Mouse (Mus musculus): ENCODE data around the gene Zik1.

The Zik1 gene

GRCm38 (mm10) chr7:10494786-10495521 lies at the start of gene Zik1:
Gene Zik1 (minus strand): TSS chr7:10495394.
- DNase-seq (ENCODE audit: low read depth) = peak; percentile 49

- DNase-seq (ENCODE audit: low read depth) = no peak
These were observed 384 bp upstream of the Zik1 start for GRCm38 (mm10) chr7:10495578-10495977.

- DNase-seq (ENCODE audit: low read depth) = no peak
These were observed 14.5 kb downstream of the Zik1 start for GRCm38 (mm10) chr7:10480588-10481233.

- no peak for DNase-seq (ENCODE audit: low read depth)
These were observed 15.4 kb downstream of the Zik1 start for GRCm38 (mm10) chr7:10479813-10480212.

GRCm38 (mm10) chr7:10458166-10458565 lies 37.0 kb downstream of the Zik1 start:
- no peak for DNase-seq (ENCODE audit: low read depth)

GRCm38 (mm10) chr7:10443031-10443430 lies 52.2 kb downstream of the Zik1 start, which contains the start of gene Vmn1r67:
Gene Vmn1r67 (plus strand): TSS chr7:10443331.
- DNase-seq (ENCODE audit: low read depth) = no peak

All from fibroblast of lung, adult 2 months (primary cell).